Mouse (Mus musculus) adrenal gland, postnatal 10 days (tissue): ENCODE data around the gene Zcchc4. TPM values are rescaled to one million over a fixed set of nuclear protein-coding genes. Genes with fewer than 3 reads are reported as not detected.

Experiments used
- total RNA-seq, 2 experiments: library from RNA; stranded (reverse); gene quantifications; 2 replicates each; pipeline ENCODE4 v1.2.3; 2021

The Zcchc4 gene
- total RNA-seq, 2 experiments from 2014 or later = 8.8 to 13.4 TPM

Other genes starting within 250 kb of the Zcchc4 start
- gene Lgi2, start 208.9 kb upstream of the Zcchc4 start, total RNA-seq = 1 to 10 TPM; 2.2 to 3.0 TPM
- gene Sepsecs, start 105.7 kb upstream of the Zcchc4 start, total RNA-seq = 10 to 100 TPM; 18.9 to 20.6 TPM
- 10 to 100 TPM; 13.6 to 14.7 TPM for gene Pi4k2b, start 33.8 kb upstream of the Zcchc4 start, total RNA-seq
- 10 to 100 TPM; 61.6 to 73.9 TPM for gene Anapc4, start 58.6 kb downstream of the Zcchc4 start, total RNA-seq